Mouse (Mus musculus) cerebellum, adult 2 months (tissue): ENCODE measurements around the gene Jade3. TPM values are rescaled to one million over a fixed set of nuclear protein-coding genes. Genes with fewer than 3 reads are reported as not detected.
"Not testable (repeated sequence)": the region's sequence is repeated elsewhere in the genome, so short reads cannot be mapped to it uniquely, and the experiment has no call there.

Experiments used
- DNase-seq, 2 experiments: peaks; one replicate each; pipeline ENCODE4 v3.0.0; 2021
- H3K27ac ChIP-seq: fragments of 200-500 bp; 2 replicates; pipeline ENCODE4 v1.5.1; 2012; ENCODE audit warnings: low read length, control low read depth, inconsistent platforms; ENCODE audit not compliant: insufficient read depth
- H3K27me3 ChIP-seq: fragments of 200-500 bp; 2 replicates; pipeline ENCODE4 v1.6.1; 2012; ENCODE audit warnings: inconsistent platforms, mild to moderate bottlenecking, low read length, moderate library complexity; ENCODE audit not compliant: control insufficient read depth, insufficient read depth
- H3K4me1 ChIP-seq: fragments of 200-500 bp; 2 replicates; pipeline ENCODE4 v1.6.1; 2011; ENCODE audit warnings: low read length; ENCODE audit not compliant: control insufficient read depth, insufficient read depth
- H3K4me3 ChIP-seq: fragments of 200-500 bp; replicated peaks from 2 replicates; pipeline ENCODE3; 2011; ENCODE audit warnings: mild to moderate bottlenecking, low read depth, low read length, control low read depth; ENCODE audit not compliant: insufficient read depth
- CTCF ChIP-seq: fragments of 200-500 bp; IDR thresholded peaks from 2 replicates; pipeline ENCODE4 v1.5.1; 2011; ENCODE audit warnings: low read depth, mild to moderate bottlenecking, control low read depth, low read length, moderate library complexity, borderline replicate concordance; ENCODE audit not compliant: insufficient read depth
- POLR2A ChIP-seq: fragments of 200-500 bp; IDR thresholded peaks from 2 replicates; pipeline ENCODE4 v1.6.1; 2011; ENCODE audit warnings: low read length, control low read depth, borderline replicate concordance; ENCODE audit not compliant: insufficient read depth
- WGBS: fragments of 180-500 bp; shearing (Covaris S2); methylation state at CpG from one replicate; pipeline ENCODE4 v1.1.7; 2018; 5-methylcytosine and 5-hydroxymethylcytosine counted together
- polyA plus RNA-seq: library from polyadenylated mRNA; depleted of rRNA; stranded (reverse); fragments of >200 nt; gene quantifications from 2 replicates; pipeline ENCODE4 v1.2.3, GENCODE M21; 2012; rRNA removed

The Jade3 gene
- polyA plus RNA-seq: 2.9 TPM in 2 replicates

DNA sequence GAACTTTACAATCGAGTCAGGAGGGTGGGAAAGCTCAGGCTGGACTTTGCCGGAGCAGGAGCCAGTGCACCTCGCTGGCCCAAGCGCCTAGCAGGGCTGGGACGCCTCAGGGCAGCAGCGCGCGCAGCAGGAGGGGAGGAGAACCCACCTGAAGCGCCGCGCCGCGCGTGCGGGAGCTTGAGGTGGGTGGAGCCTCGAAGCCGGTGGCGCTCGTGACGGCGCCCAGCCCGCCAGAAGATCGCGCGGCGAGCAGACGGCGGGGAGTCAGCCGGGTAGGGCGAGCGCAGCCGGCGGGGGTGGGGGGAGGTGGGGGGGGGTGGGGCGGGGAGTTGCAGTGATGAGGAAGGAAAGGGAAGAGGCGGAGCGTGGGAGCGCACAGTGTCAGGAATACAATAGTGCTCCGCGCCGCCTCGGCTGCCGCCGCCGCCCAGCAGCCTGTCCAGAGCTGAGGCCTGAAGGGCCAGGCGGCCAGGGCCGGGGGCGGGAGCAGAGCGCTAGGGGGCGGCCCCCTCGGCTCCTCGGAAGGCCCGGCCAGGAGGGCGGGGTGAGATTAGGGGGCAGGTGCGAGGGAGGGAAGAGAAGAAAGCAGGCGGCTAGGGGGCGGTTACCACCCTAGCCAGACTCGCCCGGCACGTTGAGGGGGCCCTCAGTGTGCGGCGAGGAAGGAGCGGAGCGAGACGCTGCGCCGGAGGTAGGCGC lies at the start of gene Jade3:
Gene Jade3 (plus strand): TSS at position 549 of the 699 bp plus-strand sequence.
- WGBS: 12% methylated on average over 60 of the region's 67 CpGs
- Histone ChIP-seq H3K27me3 (no peaks in the 10 kb centered on the region), H3K27ac (no peak within 1 kb of the TSS), H3K4me3 (peak within 1 kb of the TSS; percentile 73), H3K4me1 (no peaks in the 10 kb centered on the region)
- TF ChIP-seq POLR2A (no peak), CTCF (no peak)
- DNase-seq: peak; percentile 73

- Histone ChIP-seq H3K27me3 (no peaks in the 10 kb centered on the region), H3K27ac (no peak overlapping the region), H3K4me1 (no peaks in the 10 kb centered on the region), H3K4me3 (no peak overlapping the region)
- WGBS: 84% methylated on average over 7 of the region's 7 CpGs
- TF ChIP-seq CTCF (no peak), POLR2A (no peak)
- no peak for DNase-seq
Measured at GRCm38 (mm10) chrX:20379347-20380014, 46.0 kb upstream of the Jade3 start.

- Histone ChIP-seq H3K4me1 (no peaks in the 10 kb centered on the region), H3K4me3 (no peak overlapping the region), H3K27me3 (no peaks in the 10 kb centered on the region), H3K27ac (no peak overlapping the region)
- TF ChIP-seq POLR2A (no peak), CTCF (no peak)
- no peak for DNase-seq
- WGBS: 94% methylated on average over 6 of the region's 6 CpGs
Measured at GRCm38 (mm10) chrX:20382260-20382659, 43.2 kb upstream of the Jade3 start.

GRCm38 (mm10) chrX:20387006-20387405 lies 38.5 kb upstream of the Jade3 start:
- DNase-seq: no peak
- WGBS: 71% methylated on average over 3 of the region's 3 CpGs
- Histone ChIP-seq H3K4me1 (no peaks in the 10 kb centered on the region), H3K27ac (no peak overlapping the region), H3K27me3 (no peaks in the 10 kb centered on the region), H3K4me3 (no peak overlapping the region)
- TF ChIP-seq POLR2A (no peak), CTCF (no peak)

DNA sequence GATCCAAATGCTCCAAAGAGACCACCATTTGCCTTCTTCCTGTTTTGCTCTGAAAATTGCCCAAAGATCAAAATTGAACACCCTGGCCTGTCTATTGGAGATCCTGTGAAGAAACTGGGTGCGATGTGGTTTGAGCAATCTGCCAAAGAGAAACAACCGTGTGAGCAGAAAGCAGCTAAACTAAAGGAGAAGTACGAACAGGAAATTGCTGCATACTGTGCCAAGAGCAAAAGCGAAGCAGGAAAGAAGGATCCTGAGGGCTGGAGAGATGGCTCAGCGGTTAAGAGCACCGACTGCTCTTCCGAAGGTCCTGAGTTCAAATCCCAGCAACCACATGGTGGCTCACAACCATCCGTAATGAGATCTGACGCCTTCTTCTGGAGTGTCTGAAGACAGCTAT lies 33.5 kb upstream of the Jade3 start:
- H3K27ac ChIP-seq, H3K27me3 ChIP-seq, H3K4me1 ChIP-seq, H3K4me3 ChIP-seq, DNase-seq: not testable (repeated sequence)
- WGBS: 92% methylated on average over 9 of the region's 9 CpGs

GRCm38 (mm10) chrX:20392942-20393341 lies 32.5 kb upstream of the Jade3 start:
- TF ChIP-seq CTCF (no peak), POLR2A (no peak)
- DNase-seq: no peak
- Histone ChIP-seq H3K4me3 (no peak overlapping the region), H3K27ac (no peak overlapping the region), H3K4me1 (no peaks in the 10 kb centered on the region), H3K27me3 (no peaks in the 10 kb centered on the region)
- 81% methylated on average over 3 of the region's 3 CpGs for WGBS

- TF ChIP-seq POLR2A: no peak
- TF ChIP-seq CTCF: no peak
- Histone ChIP-seq H3K27me3 (no peaks in the 10 kb centered on the region), H3K4me3 (no peak overlapping the region), H3K4me1 (no peaks in the 10 kb centered on the region), H3K27ac (no peak overlapping the region)
- WGBS: 85% methylated on average over 4 of the region's 4 CpGs
- no peak for DNase-seq
Measured at GRCm38 (mm10) chrX:20404068-20404467, 21.4 kb upstream of the Jade3 start.

- no peaks in the 10 kb centered on the region for H3K27me3 ChIP-seq
- no peak overlapping the region for H3K4me3 ChIP-seq
- no peaks in the 10 kb centered on the region for H3K4me1 ChIP-seq
- DNase-seq: no peak
- WGBS: 100% methylated on average over 2 of the region's 2 CpGs
- no peak overlapping the region for H3K27ac ChIP-seq
- TF ChIP-seq POLR2A: no peak
- TF ChIP-seq CTCF: no peak
Measured at GRCm38 (mm10) chrX:20406909-20407308, 18.6 kb upstream of the Jade3 start.
